Mouse (Mus musculus) limb, embryonic 11.5 days (tissue): ENCODE measurements around the gene Zfp667. TPM values are rescaled to one million over a fixed set of nuclear protein-coding genes. Genes with fewer than 3 reads are reported as not detected.

Experiments
- ATAC-seq: fragments of 200-750 bp; cut with Nextera tagmentation; 2 replicates; pipeline ENCODE4 v1.8.0; 2017; ENCODE audit warnings: low read depth; ENCODE audit not compliant: insufficient number of reproducible peaks, low FRiP score, low TSS enrichment
- DNase-seq: peaks from one replicate; pipeline ENCODE4 v3.0.0-alpha.2; 2015; ENCODE audit warnings: low spot score
- H3K27ac ChIP-seq: fragments of 300-500 bp; sonication (generic); replicated peaks from 2 replicates; pipeline ENCODE4 v1.5.1; 2014; ENCODE audit warnings: low read depth, mild to moderate bottlenecking, low read length
- H3K27me3 ChIP-seq: fragments of 300-500 bp; sonication (generic); 2 replicates; pipeline ENCODE4 v1.6.1; 2014; ENCODE audit warnings: mild to moderate bottlenecking, low read length, mixed read lengths; ENCODE audit not compliant: control insufficient read depth, insufficient read depth
- H3K36me3 ChIP-seq: fragments of 300-500 bp; sonication (generic); 2 replicates; pipeline ENCODE4 v1.6.1; 2014; ENCODE audit warnings: mild to moderate bottlenecking, low read length, moderate library complexity, mixed read lengths; ENCODE audit not compliant: control insufficient read depth, insufficient read depth
- H3K4me1 ChIP-seq: fragments of 300-500 bp; sonication (generic); 2 replicates; pipeline ENCODE4 v1.6.1; 2014; ENCODE audit warnings: low read length, mixed read lengths; ENCODE audit not compliant: control insufficient read depth, insufficient read depth
- H3K4me2 ChIP-seq: fragments of 300-500 bp; sonication (generic); 2 replicates; pipeline ENCODE4 v1.6.1; 2014; ENCODE audit warnings: low read depth, mild to moderate bottlenecking, moderate library complexity; ENCODE audit not compliant: severe bottlenecking
- H3K4me3 ChIP-seq: fragments of 300-500 bp; sonication (generic); 2 replicates; pipeline ENCODE4 v1.5.1; 2014; ENCODE audit warnings: low read depth, low read length
- H3K9ac ChIP-seq: fragments of 300-500 bp; sonication (generic); 2 replicates; pipeline ENCODE4 v1.6.1; 2014; ENCODE audit warnings: mild to moderate bottlenecking, low read length
- H3K9me3 ChIP-seq: fragments of 300-500 bp; sonication (generic); 2 replicates; pipeline ENCODE4 v1.6.1; 2016; ENCODE audit warnings: low read length; ENCODE audit not compliant: control insufficient read depth
- WGBS: fragments of 180-500 bp; shearing (Covaris S2); extraction: QIAGEN DNeasy Blood & Tissue Kit; methylation state at CpG from one replicate; pipeline ENCODE4 v1.1.7; 2014; 5-methylcytosine and 5-hydroxymethylcytosine counted together
- polyA plus RNA-seq: library from polyadenylated mRNA; unstranded; fragments of >200 nt; fragmentation: Nextera tagmentation; extraction: Ambion mirVana; gene quantifications from 2 replicates; pipeline ENCODE4 v1.2.1, GENCODE M21; 2014

The Zfp667 gene
- polyA plus RNA-seq, 1 experiment from 2014 or later: 7.4 TPM

DNA sequence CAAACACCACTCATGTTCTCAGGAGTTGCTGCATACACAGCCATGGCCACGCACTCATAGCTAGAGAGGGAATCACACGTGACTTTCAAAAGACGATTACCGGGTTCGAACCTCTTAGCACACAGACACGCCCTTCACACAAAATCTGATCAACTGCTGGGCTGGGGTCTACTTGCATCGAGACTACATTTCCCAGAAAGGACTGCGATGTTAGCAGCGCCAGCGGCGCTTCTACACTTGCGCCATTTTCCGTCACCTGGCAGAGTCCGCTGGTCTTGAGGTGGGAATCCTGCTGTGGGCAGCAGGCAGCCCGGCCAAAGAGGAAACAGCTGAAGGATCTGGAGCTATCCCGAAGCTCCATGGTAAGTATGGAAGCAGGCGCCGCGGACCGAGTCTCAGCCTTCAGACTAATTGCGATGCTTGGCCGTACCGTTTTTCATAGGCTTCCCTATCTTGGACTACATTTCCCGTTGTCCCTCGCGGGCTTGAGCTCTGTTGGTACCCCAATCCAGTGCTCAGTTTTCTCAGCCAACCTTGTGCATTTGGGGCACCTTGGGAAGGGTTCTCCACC, 57.2 kb downstream of the Zfp667 start, which contains the start of gene Gm3854:
Gm3854 (plus strand) TSS at position 259 of the 571 bp plus-strand sequence.
- H3K27ac ChIP-seq: no peak within 1 kb of the TSS
- ATAC-seq (peak; percentile 88), DNase-seq (peak; percentile 82)
- H3K4me2 ChIP-seq: peak within 1 kb of the TSS; percentile 46
- no peaks in the 10 kb centered on the region for H3K36me3 ChIP-seq
- peak within 1 kb of the TSS; percentile 49 for H3K4me3 ChIP-seq
- H3K9me3 ChIP-seq: no peaks in the 10 kb centered on the region
- H3K4me1 ChIP-seq: no peaks in the 10 kb centered on the region
- H3K9ac ChIP-seq: peak within 1 kb of the TSS; percentile 64
- under 1% methylated on average over 26 of the region's 26 CpGs for WGBS
- no peaks in the 10 kb centered on the region for H3K27me3 ChIP-seq

DNA sequence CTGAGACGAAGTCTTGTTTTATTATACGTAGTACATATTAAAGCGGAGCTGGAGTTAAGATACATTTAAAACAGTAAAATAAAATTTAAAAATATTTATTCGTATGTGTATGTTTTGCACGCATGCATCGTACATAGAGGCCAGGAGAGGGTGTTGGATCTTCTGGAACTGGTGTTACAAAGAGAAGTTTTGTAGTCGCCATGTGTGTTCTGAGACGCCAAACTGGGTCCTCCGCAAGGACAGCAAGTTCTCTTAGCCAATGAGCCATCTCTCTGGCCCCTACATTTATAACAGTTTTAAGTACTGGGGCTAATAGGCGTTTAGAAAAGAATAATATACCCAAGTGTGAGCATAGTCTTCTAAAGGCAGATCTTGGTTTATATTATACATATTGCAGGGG, 57.7 kb downstream of the Zfp667 start:
- ATAC-seq: no peak; the same call in 1 of the 2 replicates
- H3K4me2 ChIP-seq: peak overlapping the region; percentile 46
- WGBS: 37% methylated on average over 10 of the region's 10 CpGs
- DNase-seq: no peak
- no peaks in the 10 kb centered on the region for H3K9me3 ChIP-seq
- H3K9ac ChIP-seq: no peak overlapping the region
- H3K36me3 ChIP-seq: no peaks in the 10 kb centered on the region
- H3K4me3 ChIP-seq: peak overlapping the region; percentile 49
- no peak overlapping the region for H3K27ac ChIP-seq
- no peaks in the 10 kb centered on the region for H3K4me1 ChIP-seq
- no peaks in the 10 kb centered on the region for H3K27me3 ChIP-seq

Other genes starting within 250 kb of the Zfp667 start
- not detected in 2 replicates for gene Nlrp4c, start 241.4 kb upstream of the Zfp667 start, polyA plus RNA-seq
- gene Zfp787, start 130.6 kb upstream of the Zfp667 start, polyA plus RNA-seq: 13.2 and 14.7 TPM in 2 replicates
- gene Zfp444, start 114.4 kb upstream of the Zfp667 start, polyA plus RNA-seq: 71.6 and 79.7 TPM in 2 replicates
- not detected in 2 replicates for gene Galp, start 89.5 kb upstream of the Zfp667 start, polyA plus RNA-seq
- not detected in 2 replicates for gene Zscan5b, start 64.3 kb upstream of the Zfp667 start, polyA plus RNA-seq
- gene Epp13, start 33.9 kb upstream of the Zfp667 start, polyA plus RNA-seq: not detected in 2 replicates
- 6.9 and 7.8 TPM in 2 replicates for gene Zfp583, start 44.7 kb downstream of the Zfp667 start, polyA plus RNA-seq
- 2.2 and 2.3 TPM in 2 replicates for gene Gm3854, start 57.2 kb downstream of the Zfp667 start, polyA plus RNA-seq
- 1.1 and 1.6 TPM in 2 replicates for gene Zfp78, start 76.7 kb downstream of the Zfp667 start, polyA plus RNA-seq
- gene Zfp28, start 96.7 kb downstream of the Zfp667 start, polyA plus RNA-seq: 10.2 and 10.4 TPM in 2 replicates
- gene Smim17, start 112.1 kb downstream of the Zfp667 start, polyA plus RNA-seq: 0.24 and 0.32 TPM in 2 replicates
- not detected in 2 replicates for gene Gm20715, start 123.7 kb downstream of the Zfp667 start, polyA plus RNA-seq
- gene Olfr1344, start 152.1 kb downstream of the Zfp667 start, polyA plus RNA-seq: not detected in 2 replicates
- gene Olfr1336, start 169.6 kb downstream of the Zfp667 start, polyA plus RNA-seq: not detected in 2 replicates
- not detected in 2 replicates for gene Olfr1346, start 180.5 kb downstream of the Zfp667 start, polyA plus RNA-seq
- gene Olfr5, start 200.4 kb downstream of the Zfp667 start, polyA plus RNA-seq: not detected in 2 replicates
- gene Olfr1347, start 213.2 kb downstream of the Zfp667 start, polyA plus RNA-seq: not detected in 2 replicates
- gene Olfr1348, start 222.2 kb downstream of the Zfp667 start, polyA plus RNA-seq: not detected in 2 replicates
- not detected in 2 replicates for gene Olfr1349, start 236.4 kb downstream of the Zfp667 start, polyA plus RNA-seq